Mouse (Mus musculus): ENCODE measurements around the gene Tshz2.

DNA sequence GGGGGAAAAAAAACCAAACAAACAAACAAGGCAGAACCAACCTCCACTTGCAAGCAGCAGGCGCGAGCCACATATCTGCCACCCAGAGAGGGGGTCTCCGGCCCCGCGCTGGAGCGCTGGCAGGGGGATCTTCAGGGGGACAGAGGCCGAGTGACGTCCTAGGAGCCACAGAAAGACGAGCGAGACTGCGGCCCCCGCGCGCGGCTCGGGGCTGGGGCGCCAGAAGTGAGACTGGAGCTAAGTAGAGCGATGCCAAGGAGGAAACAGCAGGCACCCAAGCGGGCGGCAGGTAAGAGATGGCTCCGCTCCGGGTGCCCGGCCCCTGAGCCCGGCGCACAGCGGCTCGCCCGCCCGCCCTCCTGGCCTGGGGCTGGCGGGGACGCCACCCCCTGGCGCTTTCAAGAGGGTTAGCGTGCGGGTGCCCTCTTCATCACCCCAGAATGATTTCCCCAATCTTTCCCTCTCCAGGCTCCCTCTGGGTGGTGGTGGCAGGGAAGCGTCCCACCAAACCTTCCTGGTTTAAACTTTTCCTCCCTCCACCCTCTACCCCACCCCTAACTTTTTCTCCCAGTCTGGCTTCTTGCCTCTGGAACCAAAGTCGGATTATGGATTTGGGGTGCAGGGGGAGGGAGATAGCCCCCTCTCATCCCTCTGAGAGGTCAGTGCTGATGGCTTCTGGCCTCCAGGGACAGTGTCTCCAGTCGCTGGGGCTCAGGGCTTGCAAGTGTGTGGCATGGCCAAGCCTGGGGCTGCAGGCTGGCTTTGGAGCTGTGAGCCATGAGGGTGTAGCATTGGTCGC lies 877 bp downstream of the Tshz2 start:
- no peak for TF ChIP-seq CTCF (IDR thresholded peaks at IDR 0.05; ENCODE audit: extremely low read depth, insufficient read depth, insufficient read length, insufficient replicate concordance)
- TF ChIP-seq POLR2A (IDR thresholded peaks at IDR 0.05; ENCODE audit: low read depth, low read length), result no peak

All from spleen, adult 2 months (tissue).